8 mouse cellular contexts compared by ENCODE assay signal in genomic region chr2:121448739-121449535, GRCm38 (mm10). TPM values are rescaled to one million over a fixed set of nuclear protein-coding genes. Genes with fewer than 3 reads are reported as not detected.
DNase-seq lines count a peak whose midpoint lies in the region; ATAC-seq and TF ChIP-seq lines count a peak whose summit lies in the region.

Serf2 (plus strand) TSS chr2:121449195.

- peak; percentile 100 for DNase-seq in CD4-positive helper T cell, adult 2 months (ENCODE audit: low read depth, low spot score)
- DNase-seq in brain, embryonic 18.5 days (ENCODE audit: low read depth, low spot score): peak; percentile 96
- peak; percentile 99 for DNase-seq in kidney, postnatal 0 days (ENCODE audit: low spot score)
- peak; percentile 100 for DNase-seq in liver, embryonic 11.5 days (ENCODE audit: low spot score)
- DNase-seq in naive thymus-derived CD4-positive, alpha-beta T cell, adult 2 months (ENCODE audit: low read depth): peak; percentile 99

- H3K4me3 ChIP-seq in heart, embryonic 12.5 days: peak within 1 kb of the TSS; percentile 90
- H3K4me3 ChIP-seq in kidney, postnatal 0 days (replicated peaks; ENCODE audit: low read depth, low read length): peak within 1 kb of the TSS; percentile 97
- peak within 1 kb of the TSS; percentile 100 for H3K4me3 ChIP-seq in liver, embryonic 11.5 days (ENCODE audit: low read depth, low read length)
- peak within 1 kb of the TSS; percentile 92 for H3K4me3 ChIP-seq in stomach, embryonic 14.5 days (ENCODE audit: low read depth, low read length)

- peak within 1 kb of the TSS; percentile 89 for H3K4me2 ChIP-seq in heart, embryonic 12.5 days
- H3K4me2 ChIP-seq in kidney, postnatal 0 days (ENCODE audit: low read length): peak within 1 kb of the TSS; percentile 72
- peak within 1 kb of the TSS; percentile 95 for H3K4me2 ChIP-seq in liver, embryonic 11.5 days
- peak within 1 kb of the TSS; percentile 91 for H3K4me2 ChIP-seq in stomach, embryonic 14.5 days (replicated peaks; ENCODE audit: low read depth, low read length)

- peak within 1 kb of the TSS; percentile 96 for H3K9ac ChIP-seq in heart, embryonic 12.5 days
- H3K9ac ChIP-seq in kidney, postnatal 0 days (ENCODE audit: low read depth, low read length): peak within 1 kb of the TSS; percentile 99
- H3K9ac ChIP-seq in liver, embryonic 11.5 days (ENCODE audit: low read depth, low read length): peak within 1 kb of the TSS; percentile 95
- peak within 1 kb of the TSS; percentile 96 for H3K9ac ChIP-seq in stomach, embryonic 14.5 days (replicated peaks; ENCODE audit: low read depth, low read length)

- no peaks in the 10 kb centered on the region for H3K9me3 ChIP-seq in heart, embryonic 12.5 days (replicated peaks)
- H3K9me3 ChIP-seq in kidney, postnatal 0 days (replicated peaks; ENCODE audit: low read length): no peaks in the 10 kb centered on the region
- no peaks in the 10 kb centered on the region for H3K9me3 ChIP-seq in liver, embryonic 11.5 days (ENCODE audit: control insufficient read depth, low read length)
- no peaks in the 10 kb centered on the region for H3K9me3 ChIP-seq in stomach, embryonic 14.5 days (ENCODE audit: control insufficient read depth, low read depth, low read length)

- no peaks in the 10 kb centered on the region for H3K27me3 ChIP-seq in heart, embryonic 12.5 days (replicated peaks)
- no peaks in the 10 kb centered on the region for H3K27me3 ChIP-seq in kidney, postnatal 0 days (ENCODE audit: insufficient read depth, low read length)
- no peaks in the 10 kb centered on the region for H3K27me3 ChIP-seq in liver, embryonic 11.5 days (replicated peaks; ENCODE audit: control insufficient read depth, insufficient read depth, low read length)
- no peaks in the 10 kb centered on the region for H3K27me3 ChIP-seq in stomach, embryonic 14.5 days (ENCODE audit: control insufficient read depth, insufficient read depth, low read length)

- under 1% methylated on average over 73 of the region's 74 CpGs for WGBS in heart, embryonic 12.5 days
- under 1% methylated on average over 65 of the region's 74 CpGs for WGBS in kidney, postnatal 0 days
- WGBS in liver, embryonic 11.5 days: 2% methylated on average over 67 of the region's 74 CpGs
- 0% methylated on average over 63 of the region's 74 CpGs for WGBS in stomach, embryonic 14.5 days

- H3K27ac ChIP-seq in heart, embryonic 12.5 days (ENCODE audit: poor library complexity, severe bottlenecking): peak within 1 kb of the TSS; percentile 98
- H3K27ac ChIP-seq in kidney, postnatal 0 days: peak within 1 kb of the TSS; percentile 98
- H3K27ac ChIP-seq in liver, embryonic 11.5 days (ENCODE audit: low read depth, low read length): peak within 1 kb of the TSS; percentile 94
- H3K27ac ChIP-seq in stomach, embryonic 14.5 days (ENCODE audit: low read length): peak within 1 kb of the TSS; percentile 97

- H3K4me1 ChIP-seq in heart, embryonic 12.5 days (replicated peaks): peaks cover 40% of the 10 kb centered on the region
- H3K4me1 ChIP-seq in kidney, postnatal 0 days (replicated peaks; ENCODE audit: insufficient read depth, low read length): peaks cover 9% of the 10 kb centered on the region; the same call in 1 of the 2 replicates
- peaks cover 13% of the 10 kb centered on the region for H3K4me1 ChIP-seq in liver, embryonic 11.5 days (replicated peaks; ENCODE audit: control insufficient read depth, insufficient read depth, low read length)
- H3K4me1 ChIP-seq in stomach, embryonic 14.5 days (ENCODE audit: control insufficient read depth, insufficient read depth, low read length): peaks cover 17% of the 10 kb centered on the region; the same call in 1 of the 2 replicates

- peaks cover 27% of the 10 kb centered on the region for H3K36me3 ChIP-seq in heart, embryonic 12.5 days
- H3K36me3 ChIP-seq in kidney, postnatal 0 days (ENCODE audit: insufficient read depth, low read length): peaks cover 8% of the 10 kb centered on the region; the same call in 1 of the 2 replicates
- peaks cover 18% of the 10 kb centered on the region for H3K36me3 ChIP-seq in liver, embryonic 11.5 days (ENCODE audit: control insufficient read depth, insufficient read depth, low read length)
- peaks cover 19% of the 10 kb centered on the region for H3K36me3 ChIP-seq in stomach, embryonic 14.5 days (ENCODE audit: control insufficient read depth, insufficient read depth, low read length)

- TF ChIP-seq CTCF in kidney, postnatal 0 days (IDR thresholded peaks at IDR 0.05; ENCODE audit: low read depth): no peak

- ATAC-seq in erythroid progenitor cell, adult 5-6 weeks (replicated peaks; ENCODE audit: low FRiP score, poor library complexity, severe bottlenecking): peak; percentile 95
- ATAC-seq in heart, embryonic 12.5 days (ENCODE audit: insufficient number of reproducible peaks, low FRiP score): peak; percentile 99
- ATAC-seq in kidney, postnatal 0 days (replicated peaks; ENCODE audit: low FRiP score, low read depth): peak; percentile 98
- peak; percentile 97 for ATAC-seq in liver, embryonic 11.5 days (replicated peaks; ENCODE audit: low FRiP score)
- peak; percentile 99 for ATAC-seq in stomach, embryonic 14.5 days (ENCODE audit: insufficient number of reproducible peaks, insufficient read depth, low FRiP score, low read depth)

RNA-seq across cellular contexts. Expression of gene Serf2, which starts in this region (rescaled TPM):
- total RNA-seq in erythroid progenitor cell, adult 5-6 weeks (2015; ENCODE audit: low replicate concordance): 89.4 and 100 TPM in 2 replicates
- total RNA-seq in erythroid progenitor cell, adult 5-6 weeks (2017; ENCODE audit: low replicate concordance): 55.3 and 77.3 TPM in 2 replicates
- 610 and 670 TPM in 2 replicates for polyA plus RNA-seq in heart, embryonic 12.5 days (2016; fragmentation: Nextera tagmentation; extraction: Ambion mirVana)
- polyA plus RNA-seq in kidney, postnatal 0 days (2015; fragmentation: Nextera tagmentation; extraction: Ambion mirVana): 520 and 562 TPM in 2 replicates
- polyA plus RNA-seq in liver, embryonic 11.5 days (2014; fragmentation: Nextera tagmentation; extraction: Ambion mirVana): 385 and 481 TPM in 2 replicates
- 552 and 574 TPM in 2 replicates for polyA plus RNA-seq in stomach, embryonic 14.5 days (2014; fragmentation: Nextera tagmentation; extraction: Ambion mirVana)

Comparison
In these comparisons a context has a peak if more than half of its experiments do, and no peak if none do; other contexts are left out.
1. Peak in every context shown above with its lines: DNase-seq, ATAC-seq, H3K4me3 ChIP-seq and H3K27ac ChIP-seq.